Mouse (Mus musculus) gastrocnemius, adult 8-10 months (tissue): Measurements from ENCODE around the gene Galnt4. TPM values are rescaled to one million over a fixed set of nuclear protein-coding genes. Genes with fewer than 3 reads are reported as not detected.
"Not testable (repeated sequence)": the region's sequence is repeated elsewhere in the genome, so short reads cannot be mapped to it uniquely, and the experiment has no call there.

Source experiments
- DNase-seq, 2 experiments: peaks; one replicate each; pipeline ENCODE4 v3.0.0; 2022; ENCODE audit warnings: low spot score in 2 of 2
- total RNA-seq, 4 experiments: library from RNA; stranded (reverse); gene quantifications; 2 replicates each; pipeline ENCODE4 v1.2.4; 2022

Gene Galnt4
- total RNA-seq, 4 experiments from 2014 or later: 0.80 to 1.3 (median 1.1) TPM

- no peak for DNase-seq
Measured at GRCm38 (mm10) chr10:99156808-99157207, 48.8 kb downstream of the Galnt4 start.

- not testable (repeated sequence) for DNase-seq
Measured at GRCm38 (mm10) chr10:99157697-99158096, 49.7 kb downstream of the Galnt4 start.

- DNase-seq: no peak
Measured at GRCm38 (mm10) chr10:99161987-99162582, 54.1 kb downstream of the Galnt4 start.

Other genes starting within 250 kb of the Galnt4 start
- 10 to 100 TPM; 61.9 to 75.9 (median 73.7) TPM for gene Atp2b1, start 193.8 kb upstream of the Galnt4 start, total RNA-seq
- gene Poc1b, start 1.1 kb upstream of the Galnt4 start, total RNA-seq: 1 to 10 TPM; 2.4 to 5.5 (median 3.7) TPM
- not detected for gene Phxr2, start 18.2 kb downstream of the Galnt4 start, total RNA-seq
- gene Dusp6, start 155.1 kb downstream of the Galnt4 start, total RNA-seq: 1 to 10 TPM; 7.3 to 9.8 (median 8.5) TPM